Mouse (Mus musculus): ENCODE measurements around the gene Sort1. TPM values are rescaled to one million over a fixed set of nuclear protein-coding genes. Genes with fewer than 3 reads are reported as not detected.

Gene Sort1
- polyA plus RNA-seq, 1 experiment from 2014 or later: 13.8 TPM

Other genes starting within 250 kb of the Sort1 start
- 14.6 and 15.9 TPM in 2 replicates for gene Gstm4, start 239.2 kb upstream of the Sort1 start, polyA plus RNA-seq (2014; fragmentation: Nextera tagmentation; extraction: Ambion mirVana)
- 30.3 and 31.3 TPM in 2 replicates for gene Ampd2, start 197.4 kb upstream of the Sort1 start, polyA plus RNA-seq (2014; fragmentation: Nextera tagmentation; extraction: Ambion mirVana)
- gene Gnat2, start 191.3 kb upstream of the Sort1 start, polyA plus RNA-seq (2014; fragmentation: Nextera tagmentation; extraction: Ambion mirVana): 0.63 and 0.93 TPM in 2 replicates
- 229 and 242 TPM in 2 replicates for gene Gnai3, start 137.9 kb upstream of the Sort1 start, polyA plus RNA-seq (2014; fragmentation: Nextera tagmentation; extraction: Ambion mirVana)
- gene Gpr61, start 129.2 kb upstream of the Sort1 start, polyA plus RNA-seq (2014; fragmentation: Nextera tagmentation; extraction: Ambion mirVana): 0.11 and 0.31 TPM in 2 replicates
- 2.8 and 3.1 TPM in 2 replicates for gene Amigo1, start 97.7 kb upstream of the Sort1 start, polyA plus RNA-seq (2014; fragmentation: Nextera tagmentation; extraction: Ambion mirVana)
- 1.4 and 1.6 TPM in 2 replicates for gene Cyb561d1, start 82.9 kb upstream of the Sort1 start, polyA plus RNA-seq (2014; fragmentation: Nextera tagmentation; extraction: Ambion mirVana)
- gene Atxn7l2, start 73.1 kb upstream of the Sort1 start, polyA plus RNA-seq (2014; fragmentation: Nextera tagmentation; extraction: Ambion mirVana): 17.6 and 19.0 TPM in 2 replicates
- gene Sypl2, start 57.4 kb upstream of the Sort1 start, polyA plus RNA-seq (2014; fragmentation: Nextera tagmentation; extraction: Ambion mirVana): 0.95 and 1.1 TPM in 2 replicates
- gene Psma5, start 27.2 kb upstream of the Sort1 start, polyA plus RNA-seq (2014; fragmentation: Nextera tagmentation; extraction: Ambion mirVana): 333 and 344 TPM in 2 replicates
- 0.32 TPM in 1 of 2 replicates, not detected in the other for gene Mybphl, start 80.8 kb downstream of the Sort1 start, polyA plus RNA-seq (2014; fragmentation: Nextera tagmentation; extraction: Ambion mirVana)
- 71.5 and 81.7 TPM in 2 replicates for gene Psrc1, start 99.8 kb downstream of the Sort1 start, polyA plus RNA-seq (2014; fragmentation: Nextera tagmentation; extraction: Ambion mirVana)
- gene Celsr2, start 131.5 kb downstream of the Sort1 start, polyA plus RNA-seq (2014; fragmentation: Nextera tagmentation; extraction: Ambion mirVana): 12.4 and 13.5 TPM in 2 replicates
- gene Sars, start 161.1 kb downstream of the Sort1 start, polyA plus RNA-seq (2014; fragmentation: Nextera tagmentation; extraction: Ambion mirVana): 153 TPM in 2 replicates

Data from embryonic facial prominence, embryonic 11.5 days (tissue).